Mouse (Mus musculus): ENCODE results near the gene Ptgs1.

DNA sequence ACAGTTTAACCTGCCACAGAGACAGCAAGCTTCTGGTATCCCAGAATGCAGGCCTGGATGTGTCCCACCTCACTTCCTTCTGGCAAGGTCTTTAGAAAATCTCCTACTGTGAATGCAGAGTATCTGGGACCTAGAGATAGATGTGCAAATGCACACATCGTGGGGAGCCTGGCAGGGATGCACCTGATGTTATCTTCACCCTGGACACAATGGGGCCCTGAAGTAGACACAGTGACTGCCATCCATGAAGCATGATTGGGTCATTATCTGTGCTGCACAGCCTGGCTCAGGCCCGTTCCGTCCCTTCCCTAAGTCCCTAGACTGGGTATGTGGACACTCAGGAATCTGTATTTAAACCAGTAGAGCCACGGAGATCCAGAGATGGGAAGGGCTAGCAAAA is 25.6 kb upstream of the Ptgs1 start:
- no peak for TF ChIP-seq CTCF (IDR thresholded peaks at IDR 0.05; ENCODE audit: extremely low read depth, insufficient read length, insufficient replicate concordance, low read depth, low read length)
- no peak for TF ChIP-seq POLR2A (IDR thresholded peaks at IDR 0.05; ENCODE audit: low read depth, low read length)

All from small intestine, adult 2 months (tissue).